Mouse (Mus musculus) embryonic facial prominence, embryonic 15.5 days (tissue): ENCODE data around the gene C1galt1. TPM values are rescaled to one million over a fixed set of nuclear protein-coding genes. Genes with fewer than 3 reads are reported as not detected.

Experiments
- ATAC-seq: fragments of 200-750 bp; cut with Nextera tagmentation; 2 replicates; pipeline ENCODE4 v1.8.0; 2017; ENCODE audit warnings: low read depth, moderate TSS enrichment; ENCODE audit not compliant: insufficient number of reproducible peaks, low FRiP score, low TSS enrichment
- H3K27ac ChIP-seq: fragments of 300-500 bp; sonication (generic); replicated peaks from 2 replicates; pipeline ENCODE4 v1.5.1; 2015; ENCODE audit warnings: mild to moderate bottlenecking, inconsistent platforms
- H3K27me3 ChIP-seq: fragments of 300-500 bp; sonication (generic); 2 replicates; pipeline ENCODE4 v1.6.1; 2015; ENCODE audit warnings: inconsistent platforms
- H3K36me3 ChIP-seq: fragments of 300-500 bp; sonication (generic); 2 replicates; pipeline ENCODE4 v1.6.1; 2015; ENCODE audit warnings: mild to moderate bottlenecking, inconsistent platforms
- H3K4me1 ChIP-seq: fragments of 300-500 bp; sonication (generic); 2 replicates; pipeline ENCODE4 v1.6.1; 2015; ENCODE audit warnings: inconsistent platforms
- H3K4me2 ChIP-seq: fragments of 300-500 bp; sonication (generic); replicated peaks from 2 replicates; pipeline ENCODE4 v1.6.1; 2015; ENCODE audit warnings: mild to moderate bottlenecking, inconsistent platforms
- H3K4me3 ChIP-seq: fragments of 300-500 bp; sonication (generic); replicated peaks from 2 replicates; pipeline ENCODE4 v1.5.1; 2015; ENCODE audit warnings: mild to moderate bottlenecking, inconsistent platforms
- H3K9ac ChIP-seq: fragments of 300-500 bp; sonication (generic); 2 replicates; pipeline ENCODE4 v1.6.1; 2015; ENCODE audit warnings: inconsistent platforms
- H3K9me3 ChIP-seq: fragments of 300-500 bp; sonication (generic); replicated peaks from 2 replicates; pipeline ENCODE4 v1.6.1; 2016; ENCODE audit warnings: inconsistent platforms
- WGBS: fragments of 180-500 bp; shearing (Covaris S2); methylation state at CpG from one replicate; pipeline ENCODE4 v1.1.7; 2015; 5-methylcytosine and 5-hydroxymethylcytosine counted together
- polyA plus RNA-seq: library from polyadenylated mRNA; unstranded; fragments of >200 nt; fragmentation: Nextera tagmentation; extraction: Ambion mirVana; gene quantifications from 2 replicates; pipeline ENCODE4 v1.2.1, GENCODE M21; 2015

Gene C1galt1
- 2.6 and 3.2 TPM in 2 replicates for polyA plus RNA-seq

DNA sequence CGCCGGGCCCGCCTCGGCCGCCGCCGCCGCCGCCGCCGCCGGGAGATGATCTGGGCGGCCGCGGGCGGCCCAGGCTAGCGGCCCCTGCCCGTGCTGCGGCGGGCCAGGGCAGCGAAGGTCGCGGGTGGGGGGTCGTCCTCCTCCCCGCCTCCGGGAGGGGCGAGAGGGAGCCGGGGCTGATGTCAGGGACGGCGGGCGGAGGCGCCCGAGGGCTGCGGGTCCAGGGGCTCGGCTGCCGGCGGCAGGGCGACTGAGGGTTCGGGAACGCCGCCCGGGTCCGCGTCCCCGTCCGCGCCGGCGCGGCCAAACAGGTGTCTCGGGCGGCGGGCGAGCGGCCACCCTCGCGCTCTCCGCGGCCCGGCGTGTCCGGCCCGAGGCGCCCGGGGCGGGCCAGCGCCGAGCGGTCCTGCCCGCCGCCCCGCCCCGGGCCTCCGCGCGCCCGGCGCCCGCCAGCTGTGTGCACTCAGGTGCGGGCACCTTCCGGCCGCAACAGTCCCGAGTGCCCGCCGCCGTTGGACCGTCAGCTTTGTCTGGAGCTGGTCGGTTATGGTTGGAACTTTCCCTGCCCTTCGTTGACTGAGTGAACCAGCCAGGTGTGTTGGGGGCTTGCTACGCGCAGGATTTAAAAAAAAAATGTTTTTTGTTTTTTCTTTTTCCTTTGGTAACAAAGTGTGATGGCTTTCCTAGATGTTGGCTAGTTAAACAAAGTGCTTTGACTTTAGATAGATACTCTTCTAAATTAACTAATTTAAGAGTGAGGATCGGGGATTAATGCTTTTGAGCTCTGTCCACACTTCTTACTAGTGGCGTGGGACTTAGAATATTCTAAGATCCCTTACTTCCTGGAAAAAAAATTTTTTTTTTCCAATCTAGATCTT lies at the start of gene C1galt1:
TSS of gene C1galt1 (plus strand) at position 41 of the 878 bp plus-strand sequence.
- no peaks in the 10 kb centered on the region for H3K9me3 ChIP-seq
- no peaks in the 10 kb centered on the region for H3K27me3 ChIP-seq
- WGBS, result 1% methylated on average over 55 of the region's 93 CpGs

DNA sequence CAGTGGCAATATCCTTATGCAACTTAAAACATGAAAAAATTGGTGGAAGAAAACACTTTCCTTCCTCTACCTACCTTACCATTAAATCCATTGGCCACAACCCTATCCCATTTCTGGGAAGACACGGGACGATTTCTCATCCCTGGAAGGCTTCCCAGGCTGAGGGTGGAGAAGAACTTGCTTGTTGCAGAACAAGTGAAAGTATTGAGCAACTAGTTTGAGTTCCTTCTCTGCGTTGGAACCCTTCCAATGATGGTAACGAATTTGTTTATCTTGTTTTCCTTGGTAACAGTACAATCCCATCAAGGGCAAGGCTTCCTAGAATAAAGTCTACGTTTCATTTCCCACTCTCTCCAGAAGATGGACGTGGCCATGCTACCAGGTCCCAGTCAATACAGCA lies 44.7 kb upstream of the C1galt1 start:
- no peaks in the 10 kb centered on the region for H3K27me3 ChIP-seq
- no peaks in the 10 kb centered on the region for H3K36me3 ChIP-seq
- no peak overlapping the region for H3K27ac ChIP-seq
- no peaks in the 10 kb centered on the region for H3K4me1 ChIP-seq
- no peak overlapping the region for H3K4me2 ChIP-seq
- no peaks in the 10 kb centered on the region for H3K9me3 ChIP-seq
- no peak overlapping the region for H3K9ac ChIP-seq
- H3K4me3 ChIP-seq, result no peak overlapping the region
- WGBS, result 67% methylated on average over 6 of the region's 6 CpGs
- ATAC-seq, result no peak

More for the DNA sequence above, at the start of gene C1galt1:
- Histone ChIP-seq H3K4me3 (peak within 1 kb of the TSS; percentile 85), H3K4me1 (peaks cover 22% of the 10 kb centered on the region), H3K36me3 (no peaks in the 10 kb centered on the region), H3K27ac (peak within 1 kb of the TSS; percentile 96), H3K9ac (peak within 1 kb of the TSS; percentile 84), H3K4me2 (peak within 1 kb of the TSS; percentile 61)
- peak; percentile 71 for ATAC-seq

DNA sequence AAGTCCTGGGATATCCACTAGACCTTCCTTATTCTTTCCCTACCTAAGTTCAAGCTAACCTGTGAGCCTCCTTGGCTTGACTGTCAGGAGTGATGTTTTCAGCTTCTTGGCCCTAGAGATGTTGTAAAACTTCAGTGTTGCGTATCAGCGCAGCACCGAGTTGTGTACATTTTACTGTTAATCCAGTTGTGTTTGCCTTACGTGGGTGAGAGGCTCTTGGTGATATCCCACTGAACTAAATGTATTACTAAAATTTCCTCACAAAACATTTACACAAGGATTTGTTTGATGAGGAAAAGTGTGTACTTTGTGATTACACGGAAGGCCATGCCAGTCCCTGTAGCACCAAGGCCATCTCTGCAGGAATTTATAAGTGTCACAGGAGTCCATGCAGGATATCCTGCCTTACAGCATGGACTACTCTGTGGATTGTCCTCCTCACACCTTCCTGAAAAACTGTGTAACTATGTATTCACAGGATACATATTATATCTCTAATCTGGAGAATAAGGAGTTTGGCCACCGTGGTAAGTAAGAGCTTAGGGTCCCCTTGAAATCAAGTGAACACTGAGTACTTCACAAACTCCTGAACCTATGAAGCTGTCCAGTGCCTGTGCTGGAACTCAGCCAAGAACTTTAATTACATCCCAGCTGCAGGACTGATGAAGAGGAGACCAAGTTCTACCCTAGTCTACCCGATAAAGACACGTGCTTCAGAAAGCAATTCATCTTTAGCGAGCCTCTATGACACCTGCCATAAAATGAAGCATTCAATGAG lies 40.7 kb upstream of the C1galt1 start:
- no peaks in the 10 kb centered on the region for H3K9me3 ChIP-seq
- H3K27me3 ChIP-seq, result no peaks in the 10 kb centered on the region
- 84% methylated on average over 9 of the region's 9 CpGs for WGBS
- H3K4me1 ChIP-seq, result no peaks in the 10 kb centered on the region
- H3K9ac ChIP-seq, result no peak overlapping the region
- no peaks in the 10 kb centered on the region for H3K36me3 ChIP-seq
- H3K4me2 ChIP-seq, result no peak overlapping the region
- ATAC-seq, result no peak
- no peak overlapping the region for H3K27ac ChIP-seq
- no peak overlapping the region for H3K4me3 ChIP-seq

DNA sequence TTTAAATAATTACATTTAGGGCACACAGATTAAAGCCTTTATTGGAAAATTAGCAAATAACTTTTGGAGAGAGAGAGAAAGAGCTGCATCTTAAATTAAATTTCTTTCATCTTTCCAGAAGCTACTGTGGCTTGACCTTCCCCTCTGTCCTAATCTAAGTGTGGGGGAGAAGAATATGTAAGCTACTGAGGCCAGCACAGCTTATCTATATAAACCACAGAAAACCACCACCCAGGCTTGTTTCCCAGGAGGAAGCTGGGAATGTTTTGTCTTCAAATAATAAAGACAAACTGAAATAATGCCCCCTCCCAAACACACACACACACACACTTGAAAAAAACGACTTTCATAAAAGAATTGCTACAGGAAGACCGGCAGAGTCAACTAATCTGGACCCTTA lies 30.5 kb upstream of the C1galt1 start:
- H3K27ac ChIP-seq, result no peak overlapping the region
- no peak overlapping the region for H3K4me2 ChIP-seq
- ATAC-seq, result no peak
- no peaks in the 10 kb centered on the region for H3K27me3 ChIP-seq
- no peak overlapping the region for H3K9ac ChIP-seq
- no peak overlapping the region for H3K4me3 ChIP-seq
- 35% methylated on average over 2 of the region's 2 CpGs for WGBS
- no peaks in the 10 kb centered on the region for H3K4me1 ChIP-seq
- H3K36me3 ChIP-seq, result no peaks in the 10 kb centered on the region
- no peaks in the 10 kb centered on the region for H3K9me3 ChIP-seq

DNA sequence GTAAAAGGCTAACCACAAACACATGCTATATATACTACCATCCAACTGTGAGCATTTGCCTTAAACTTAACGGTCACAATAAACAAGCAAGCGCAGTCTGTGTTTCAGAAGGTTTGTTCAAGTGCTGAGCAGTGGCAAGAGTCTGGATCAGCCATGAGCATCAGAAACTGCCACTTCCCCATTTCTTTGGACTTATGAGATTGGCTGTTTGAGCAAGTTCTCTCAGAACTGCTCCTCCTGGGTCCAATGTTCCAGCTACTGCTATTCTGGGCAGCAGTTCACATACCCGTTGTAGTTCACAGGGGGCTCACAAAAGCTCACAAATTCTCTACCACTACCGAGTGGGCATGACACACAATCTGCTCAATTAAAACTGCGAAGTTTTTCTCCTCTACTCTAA lies 28.4 kb upstream of the C1galt1 start:
- no peak overlapping the region for H3K27ac ChIP-seq
- H3K9me3 ChIP-seq, result no peaks in the 10 kb centered on the region
- H3K4me2 ChIP-seq, result no peak overlapping the region

DNA sequence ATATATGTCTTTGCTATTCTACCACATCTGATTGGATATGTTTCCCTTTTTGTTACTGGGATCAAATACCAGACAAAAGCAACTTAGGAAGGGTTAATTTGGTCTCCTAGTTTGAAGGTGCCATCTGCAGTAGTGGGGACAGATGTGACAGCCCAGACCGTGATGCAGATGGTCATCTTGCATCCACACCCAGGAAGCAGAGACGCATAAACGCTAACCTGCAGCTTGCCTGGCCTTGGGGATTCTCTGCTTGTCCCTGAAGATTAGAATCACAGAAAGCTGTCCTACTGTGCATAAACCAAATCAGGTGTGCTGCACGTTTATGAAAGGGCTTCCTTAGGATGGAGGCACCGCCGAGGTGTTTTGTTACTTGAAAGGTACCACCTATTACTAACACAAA lies 22.0 kb upstream of the C1galt1 start:
- H3K36me3 ChIP-seq, result no peaks in the 10 kb centered on the region
- no peak overlapping the region for H3K9ac ChIP-seq
- H3K27me3 ChIP-seq, result no peaks in the 10 kb centered on the region
- no peaks in the 10 kb centered on the region for H3K9me3 ChIP-seq
- H3K4me3 ChIP-seq, result no peak overlapping the region
- no peak overlapping the region for H3K4me2 ChIP-seq
- H3K27ac ChIP-seq, result no peak overlapping the region
- 60% methylated on average over 6 of the region's 6 CpGs for WGBS
- H3K4me1 ChIP-seq, result no peaks in the 10 kb centered on the region
- ATAC-seq, result no peak

More for the DNA sequence above, 28.4 kb upstream of the C1galt1 start:
- no peaks in the 10 kb centered on the region for H3K4me1 ChIP-seq
- H3K36me3 ChIP-seq, result no peaks in the 10 kb centered on the region
- ATAC-seq, result no peak
- H3K9ac ChIP-seq, result no peak overlapping the region
- 75% methylated on average over 5 of the region's 5 CpGs for WGBS
- no peaks in the 10 kb centered on the region for H3K27me3 ChIP-seq
- no peak overlapping the region for H3K4me3 ChIP-seq

DNA sequence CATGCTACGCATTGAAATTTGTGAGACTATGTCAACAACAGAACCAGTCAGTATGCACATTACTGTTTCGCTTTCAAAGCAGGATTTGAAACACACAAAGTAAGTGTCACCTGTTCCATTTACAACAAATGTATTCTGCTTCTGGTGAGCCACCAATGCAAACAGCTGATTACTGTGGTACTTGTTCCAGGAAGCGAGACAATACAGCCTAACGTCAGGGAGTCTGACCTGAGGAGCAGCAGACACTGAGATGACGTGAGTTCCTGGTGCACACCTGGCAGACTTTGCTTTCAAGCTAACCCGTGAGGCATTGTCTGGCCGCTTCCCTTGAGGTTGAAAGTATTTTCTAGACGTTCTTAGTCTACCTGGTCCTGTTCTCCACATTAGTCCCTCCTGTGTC lies 13.8 kb upstream of the C1galt1 start:
- Histone ChIP-seq H3K9ac (no peak overlapping the region), H3K27ac (no peak overlapping the region), H3K27me3 (no peaks in the 10 kb centered on the region), H3K4me2 (no peak overlapping the region), H3K9me3 (no peaks in the 10 kb centered on the region), H3K36me3 (no peaks in the 10 kb centered on the region), H3K4me1 (no peaks in the 10 kb centered on the region), H3K4me3 (no peak overlapping the region)
- no peak for ATAC-seq
- 71% methylated on average over 8 of the region's 8 CpGs for WGBS

DNA sequence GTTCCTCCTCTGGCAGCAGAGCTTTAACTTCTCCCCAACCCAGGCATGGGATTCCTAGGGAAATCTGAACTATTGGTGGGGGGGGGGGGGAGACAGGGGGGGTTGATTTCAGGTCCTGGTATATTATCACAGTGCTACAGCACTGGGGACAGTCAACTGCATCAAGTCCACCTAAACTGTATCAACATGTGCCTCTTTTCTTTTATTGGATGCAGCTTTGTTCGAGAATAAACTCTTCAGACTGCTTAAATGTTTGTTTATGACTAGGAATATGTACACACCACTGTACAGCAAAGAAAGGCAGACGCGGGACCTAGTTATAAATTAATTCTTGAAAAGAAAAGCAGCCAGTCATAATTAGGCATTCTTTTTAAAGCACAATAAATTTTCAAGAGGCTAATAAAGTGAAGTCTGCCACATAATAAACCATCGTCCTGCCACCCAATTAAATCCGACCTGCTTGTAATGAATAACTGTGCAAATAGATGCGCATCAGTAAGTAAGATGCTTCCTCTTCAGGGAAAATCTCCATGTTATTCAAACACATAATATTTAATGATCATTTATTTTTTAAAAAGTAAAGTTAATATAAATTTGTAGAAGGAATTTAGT lies 12.0 kb upstream of the C1galt1 start:
- no peaks in the 10 kb centered on the region for H3K9me3 ChIP-seq

DNA sequence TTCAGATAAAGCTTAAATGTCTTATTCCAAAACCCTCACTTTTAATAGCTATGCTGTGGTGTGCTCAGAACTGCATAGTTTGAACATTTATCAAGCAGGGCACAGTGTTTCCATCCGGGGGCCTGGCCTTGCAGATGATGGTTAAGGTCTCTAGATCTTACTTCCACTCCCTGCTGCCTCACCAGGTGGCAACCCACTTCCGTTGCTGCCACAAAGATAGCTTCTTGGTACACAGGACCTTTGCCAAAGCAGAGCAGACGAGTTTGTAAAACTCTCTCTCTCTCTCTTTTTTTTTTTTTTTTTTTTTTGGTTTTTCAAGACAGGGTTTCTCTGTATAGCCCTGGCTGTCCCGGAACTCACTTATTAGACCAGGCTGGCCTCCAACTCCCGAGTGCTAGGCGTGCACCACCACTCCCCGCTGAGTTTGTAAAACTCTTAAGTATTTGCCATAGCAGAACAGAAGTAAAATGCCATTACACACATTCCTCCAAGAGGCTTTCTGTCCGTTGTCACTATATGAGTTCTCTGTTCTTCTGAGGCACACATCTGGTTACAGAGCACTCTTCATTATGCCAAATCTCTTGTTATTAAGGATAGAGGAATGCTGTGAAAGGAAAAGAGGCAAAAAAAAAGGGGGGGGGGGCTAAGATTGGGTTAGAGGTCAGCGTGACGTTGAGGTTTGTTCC lies 773 bp upstream of the C1galt1 start:
- no peak for ATAC-seq
- no peaks in the 10 kb centered on the region for H3K27me3 ChIP-seq
- peaks cover 21% of the 10 kb centered on the region for H3K4me1 ChIP-seq
- H3K9ac ChIP-seq, result no peak overlapping the region
- peak overlapping the region; percentile 61 for H3K4me2 ChIP-seq
- WGBS, result 58% methylated on average over 10 of the region's 10 CpGs
- H3K4me3 ChIP-seq, result peak overlapping the region; percentile 85
- peak overlapping the region; percentile 96 for H3K27ac ChIP-seq
- H3K9me3 ChIP-seq, result no peaks in the 10 kb centered on the region
- no peaks in the 10 kb centered on the region for H3K36me3 ChIP-seq

More for the DNA sequence above, 12.0 kb upstream of the C1galt1 start:
- no peak for ATAC-seq
- H3K27ac ChIP-seq, result no peak overlapping the region
- no peak overlapping the region for H3K9ac ChIP-seq
- H3K4me1 ChIP-seq, result no peaks in the 10 kb centered on the region
- H3K27me3 ChIP-seq, result no peaks in the 10 kb centered on the region
- no peak overlapping the region for H3K4me3 ChIP-seq
- H3K36me3 ChIP-seq, result no peaks in the 10 kb centered on the region
- WGBS, result 73% methylated on average over 6 of the region's 6 CpGs
- no peak overlapping the region for H3K4me2 ChIP-seq

DNA sequence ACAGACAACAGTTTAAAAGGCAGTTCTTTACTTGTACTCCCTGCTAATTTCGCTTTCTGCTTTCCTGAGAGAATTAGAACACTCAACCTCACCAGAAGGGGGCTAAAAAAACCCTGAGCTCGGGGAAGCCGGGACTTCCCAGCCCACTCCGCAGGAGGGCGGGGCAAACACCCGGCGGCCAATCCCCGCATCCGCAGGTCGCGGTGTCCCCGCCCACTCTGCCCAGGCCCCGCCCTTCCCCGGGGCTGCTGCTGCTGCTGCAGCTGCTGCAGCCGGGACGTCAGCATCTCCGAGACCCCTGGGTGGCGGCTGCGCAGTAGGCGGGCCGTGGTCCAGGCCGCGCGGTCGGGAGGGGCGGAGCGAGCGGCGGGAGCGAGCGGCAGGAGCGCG lies 235 bp upstream of the C1galt1 start:
- Histone ChIP-seq H3K9ac (peak overlapping the region; percentile 84), H3K9me3 (no peaks in the 10 kb centered on the region), H3K27ac (peak overlapping the region; percentile 96), H3K27me3 (no peaks in the 10 kb centered on the region), H3K4me3 (peak overlapping the region; percentile 85), H3K36me3 (no peaks in the 10 kb centered on the region), H3K4me2 (peak overlapping the region; percentile 61), H3K4me1 (peaks cover 22% of the 10 kb centered on the region)
- WGBS, result under 1% methylated on average over 22 of the region's 33 CpGs
- ATAC-seq, result peak; percentile 99

DNA sequence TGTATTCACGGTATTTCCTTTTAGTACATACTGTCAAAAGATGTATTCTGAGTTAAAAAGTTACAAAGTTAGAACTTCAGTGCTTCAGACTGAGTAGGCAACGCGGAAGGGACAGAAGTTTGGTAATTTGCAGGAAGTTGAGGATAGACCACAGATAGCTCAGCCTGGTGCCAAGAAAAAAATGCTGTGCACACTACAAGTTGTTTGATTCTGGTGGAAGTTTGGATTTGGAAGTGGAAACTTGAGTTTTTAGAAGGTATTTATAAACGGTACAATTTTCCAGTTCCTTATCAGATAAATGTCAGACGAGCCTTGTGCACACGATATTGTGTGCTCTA lies 1.0 kb downstream of the C1galt1 start:
- 8% methylated on average over 6 of the region's 6 CpGs for WGBS
- Histone ChIP-seq H3K9me3 (no peaks in the 10 kb centered on the region), H3K4me2 (peak overlapping the region; percentile 61), H3K9ac (no peak overlapping the region), H3K4me1 (peaks cover 29% of the 10 kb centered on the region), H3K4me3 (peak overlapping the region; percentile 85), H3K27me3 (no peaks in the 10 kb centered on the region), H3K36me3 (no peaks in the 10 kb centered on the region), H3K27ac (no peak overlapping the region)
- ATAC-seq, result no peak
